Mouse (Mus musculus): ENCODE results near the gene Gfer.
"Not testable (repeated sequence)": the region's sequence is repeated elsewhere in the genome, so short reads cannot be mapped to it uniquely, and the experiment has no call there.

The Gfer gene

DNA sequence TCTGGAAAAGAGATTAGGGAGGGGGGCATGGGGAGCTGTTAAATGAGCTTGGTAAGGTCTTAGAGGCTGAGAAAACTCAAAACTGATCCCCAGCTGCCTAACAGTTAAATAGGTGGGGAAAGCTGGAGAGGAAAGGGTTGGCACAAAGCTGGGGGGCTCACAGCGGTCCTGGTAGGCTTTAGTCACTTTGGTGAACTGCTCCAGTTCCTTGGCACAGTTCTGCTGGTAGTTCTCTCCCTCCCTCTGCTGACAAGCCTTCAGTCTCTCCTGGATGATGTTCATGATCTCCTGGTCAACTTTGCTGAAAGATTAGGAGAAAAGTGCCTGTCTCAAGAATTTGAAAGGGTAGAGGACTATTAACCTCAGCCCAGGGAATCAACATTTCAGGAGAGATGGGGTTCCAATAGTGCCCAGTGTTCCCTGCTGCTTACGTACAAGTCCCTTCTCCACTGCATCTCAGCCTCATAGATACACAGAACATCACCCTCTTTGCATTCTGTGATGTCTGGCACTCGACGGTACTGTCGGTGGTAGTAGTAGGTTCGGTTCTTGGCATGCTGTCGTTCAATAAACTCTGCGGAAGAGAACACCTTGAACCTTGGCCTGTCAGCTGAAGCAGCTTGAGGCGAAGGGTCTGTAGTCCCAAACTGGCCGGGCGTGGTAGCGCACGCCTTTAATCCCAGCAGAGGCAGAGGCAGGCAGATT lies 26.4 kb upstream of the Gfer start:
- DNase-seq (ENCODE audit: low spot score in 2 of 2) = no peak

DNA sequence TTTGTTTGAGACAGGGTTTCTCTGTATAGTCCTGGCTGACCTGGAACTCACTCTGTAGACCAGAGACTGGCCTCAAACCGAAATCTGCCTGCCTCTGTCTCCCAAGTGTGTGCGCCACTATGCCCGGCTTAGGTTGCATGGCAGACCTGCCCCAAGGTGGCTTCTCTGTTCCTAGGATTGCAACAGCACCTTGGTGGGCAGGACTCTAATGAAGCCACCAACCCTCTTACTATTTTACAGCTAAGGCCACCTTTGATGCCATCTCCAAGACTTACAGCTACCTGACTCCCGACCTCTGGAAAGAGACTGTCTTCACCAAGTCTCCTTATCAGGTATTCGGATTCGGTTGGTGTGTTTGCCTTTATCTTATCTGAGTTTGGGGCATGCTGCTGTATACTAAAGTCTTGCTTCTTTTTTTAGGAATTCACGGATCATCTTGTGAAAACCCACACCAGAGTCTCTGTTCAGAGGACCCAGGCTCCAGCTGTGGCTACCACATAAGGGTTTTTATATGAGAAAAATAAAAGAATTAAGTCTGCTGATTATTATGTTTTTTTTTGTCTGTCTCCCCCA lies 25.5 kb upstream of the Gfer start:
- DNase-seq (ENCODE audit: low spot score in 2 of 2) = not testable (repeated sequence)

DNA sequence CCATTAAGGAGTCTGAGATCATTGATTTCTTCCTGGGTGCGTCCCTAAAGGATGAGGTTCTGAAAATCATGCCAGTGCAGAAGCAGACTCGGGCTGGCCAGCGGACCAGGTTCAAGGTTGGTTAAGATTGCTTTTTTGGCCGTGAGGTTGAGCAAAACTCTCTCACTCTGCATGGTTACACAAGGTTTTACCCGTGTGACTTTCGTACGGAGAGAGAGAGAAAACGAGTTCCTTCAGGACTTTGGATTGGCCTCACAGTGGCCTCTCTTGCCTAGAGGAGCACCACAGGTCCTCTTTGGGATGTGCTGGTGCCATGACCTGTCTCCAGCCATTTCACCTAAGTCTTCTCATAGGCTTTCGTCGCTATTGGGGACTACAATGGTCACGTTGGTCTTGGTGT lies 24.7 kb upstream of the Gfer start:
- not testable (repeated sequence) for DNase-seq (ENCODE audit: low spot score in 2 of 2)

DNA sequence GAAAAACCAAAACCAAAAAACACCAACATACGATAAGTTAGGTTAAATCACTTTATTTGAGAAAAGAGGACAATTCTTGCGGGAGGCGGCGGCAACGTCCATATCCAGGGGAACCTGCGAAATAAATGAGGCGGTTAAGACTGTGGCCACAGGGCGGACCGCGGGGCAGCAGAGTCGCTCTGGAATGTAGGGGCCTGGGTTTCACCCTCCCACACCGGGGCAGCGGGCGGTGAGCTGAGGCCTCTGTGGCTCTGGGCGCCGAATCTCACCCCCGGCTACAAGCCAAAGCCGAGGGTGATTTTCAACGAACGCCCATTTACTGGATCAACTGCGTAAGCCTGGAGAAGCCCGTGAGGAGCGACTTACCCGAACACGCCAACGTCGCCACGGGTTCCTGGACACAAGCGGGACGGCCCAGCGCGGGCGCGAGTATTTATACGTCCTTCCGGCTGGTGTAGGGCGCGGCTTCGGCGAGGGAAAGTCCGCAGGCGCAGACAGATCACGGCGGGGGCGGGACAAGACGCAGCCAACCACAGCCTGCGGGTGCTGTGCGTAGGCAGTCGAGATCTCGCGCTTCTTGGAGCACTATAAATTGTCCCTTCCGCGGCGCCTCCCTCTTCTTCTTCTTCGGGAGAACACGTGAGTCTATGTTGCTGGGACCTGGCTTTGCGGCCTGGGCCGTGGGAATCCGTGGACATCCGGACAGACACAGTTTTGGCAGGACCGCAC lies 23.7 kb upstream of the Gfer start:
- DNase-seq (ENCODE audit: low spot score in 2 of 2) = peak; percentile 98 to 99

GRCm38 (mm10) chr17:24718938-24719337 lies 23.0 kb upstream of the Gfer start:
- not testable (repeated sequence) for DNase-seq (ENCODE audit: low spot score in 2 of 2)

DNA sequence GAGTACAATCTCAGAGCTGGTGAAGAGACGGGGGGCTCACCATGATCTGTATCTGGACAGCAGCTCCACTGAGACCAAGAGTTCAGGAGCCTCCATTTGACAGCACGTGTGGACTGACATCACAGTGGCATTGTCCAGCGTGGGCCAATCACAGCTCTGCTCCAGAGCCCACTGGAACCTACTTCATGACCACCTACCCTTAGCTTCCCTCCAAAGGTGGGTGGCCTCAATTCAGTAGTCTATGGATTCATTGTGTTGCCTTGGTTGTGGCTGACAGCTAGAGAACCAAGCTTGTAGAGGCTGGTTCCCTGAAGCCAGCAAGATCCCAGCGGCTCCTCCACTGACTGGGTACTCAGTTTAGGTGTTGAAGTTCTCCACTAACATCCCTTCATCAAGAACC lies 22.0 kb upstream of the Gfer start, which contains the start of the genes Rnf151 and Rps2:
Rnf151 (minus strand) TSS at position 121 of the 400 bp plus-strand sequence.
Rps2 (plus strand) TSS at position 174 of the 400 bp plus-strand sequence.
- no peak for DNase-seq (ENCODE audit: low spot score in 2 of 2)

GRCm38 (mm10) chr17:24716166-24716682 lies 20.3 kb upstream of the Gfer start:
- DNase-seq (ENCODE audit: low spot score in 2 of 2) = no peak

GRCm38 (mm10) chr17:24715556-24715955 lies 19.6 kb upstream of the Gfer start:
- no peak for DNase-seq (ENCODE audit: low spot score in 2 of 2)

GRCm38 (mm10) chr17:24708646-24709045 lies 12.7 kb upstream of the Gfer start:
- DNase-seq (ENCODE audit: low spot score in 2 of 2) = no peak

- no peak for DNase-seq (ENCODE audit: low spot score in 2 of 2)
Measured at GRCm38 (mm10) chr17:24707801-24708425, 12.0 kb upstream of the Gfer start.

GRCm38 (mm10) chr17:24706982-24707800 lies 11.2 kb upstream of the Gfer start, which contains the start of gene Tbl3:
Gene Tbl3 (minus strand): TSS chr17:24707660.
- DNase-seq (ENCODE audit: low spot score in 2 of 2) = peak; percentile 87 to 94

DNA sequence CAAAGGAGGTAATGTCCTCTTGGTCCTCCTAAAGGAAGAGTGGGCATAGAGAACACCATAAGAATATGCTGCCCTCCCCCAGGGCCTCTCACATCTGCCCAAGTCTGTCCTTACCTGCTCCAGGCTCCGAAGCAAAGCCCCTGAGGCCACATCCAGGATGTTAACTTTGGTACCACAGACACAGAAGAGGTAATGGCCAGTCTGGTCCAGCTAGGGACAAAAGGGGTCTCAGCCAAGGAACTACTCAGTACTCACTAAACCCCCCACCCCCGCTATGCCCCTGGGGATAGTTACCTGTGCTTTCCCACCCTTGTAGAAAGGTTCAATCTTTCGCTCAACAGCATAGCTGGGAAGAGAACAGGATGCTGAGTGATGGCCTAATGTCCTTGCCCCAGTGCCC lies 9.9 kb upstream of the Gfer start:
- DNase-seq (ENCODE audit: low spot score in 2 of 2) = no peak

- no peak for DNase-seq (ENCODE audit: low spot score in 2 of 2)
Measured at GRCm38 (mm10) chr17:24701251-24701650, 5.3 kb upstream of the Gfer start.

DNA sequence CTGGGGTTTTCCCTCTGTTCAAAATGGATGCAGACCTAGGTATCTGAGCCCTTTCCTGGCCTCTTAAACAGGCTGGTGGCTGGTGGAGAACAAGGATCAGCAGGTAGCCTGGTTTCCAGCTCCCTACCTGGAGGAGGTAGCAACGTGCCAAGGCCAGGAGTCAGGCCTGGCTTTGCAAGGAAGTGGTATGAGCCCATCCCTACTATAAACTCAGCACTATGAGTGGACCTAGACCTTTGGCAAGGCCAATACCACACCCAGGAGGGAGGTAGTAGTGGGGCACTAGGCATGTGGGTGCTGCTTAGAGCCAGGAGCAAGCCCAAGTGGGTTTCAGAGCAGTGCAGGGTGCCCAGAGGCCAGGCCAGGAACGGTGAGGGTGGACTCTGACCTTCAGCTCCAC lies 3.5 kb upstream of the Gfer start:
- no peak for DNase-seq (ENCODE audit: low spot score in 2 of 2)

DNA sequence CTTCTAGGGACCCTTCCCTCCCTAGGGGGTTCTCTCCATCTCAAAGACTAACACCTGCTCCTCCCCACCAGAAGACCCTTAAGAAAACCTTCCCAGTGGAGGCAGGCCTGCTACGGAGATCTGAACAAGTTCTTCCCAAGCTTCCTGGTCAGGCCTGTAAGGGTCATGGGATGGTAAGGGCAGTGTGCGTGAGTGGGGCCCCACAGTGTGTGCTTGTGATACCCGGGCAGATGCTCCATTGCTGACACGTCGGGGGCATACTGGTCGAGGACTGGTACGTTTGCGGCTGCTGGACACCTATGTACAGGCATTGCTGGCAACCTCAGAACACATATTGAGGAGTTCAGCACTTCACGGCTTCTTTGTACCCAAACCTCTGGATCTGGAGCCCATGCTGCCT lies 2.8 kb upstream of the Gfer start:
- DNase-seq (ENCODE audit: low spot score in 2 of 2) = no peak

DNA sequence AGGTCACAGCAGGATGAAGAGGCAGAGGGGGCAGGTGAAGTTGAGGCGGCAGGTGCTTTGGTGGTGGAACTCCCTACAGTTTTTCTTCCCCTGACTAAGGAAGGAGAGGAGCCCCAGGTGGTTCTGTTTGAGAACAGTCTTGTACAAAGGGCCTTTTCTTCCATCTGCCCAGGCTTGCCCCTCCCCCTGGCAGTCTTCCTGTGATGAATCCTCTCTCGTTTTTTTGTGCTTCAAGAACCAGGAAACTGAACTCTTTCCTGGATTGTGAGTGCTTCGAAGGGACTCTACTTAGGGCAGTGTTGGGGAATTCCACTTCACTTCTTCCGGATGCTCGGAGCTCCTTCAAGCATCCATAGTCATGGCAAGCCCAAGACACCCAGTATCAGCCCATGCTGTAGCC lies 2.0 kb upstream of the Gfer start:
- DNase-seq (ENCODE audit: low spot score in 2 of 2) = no peak

- no peak for DNase-seq (ENCODE audit: low spot score in 2 of 2)
Measured at GRCm38 (mm10) chr17:24695326-24696010, 488 bp downstream of the Gfer start.

- DNase-seq (ENCODE audit: low spot score in 2 of 2) = no peak
Measured at GRCm38 (mm10) chr17:24692385-24692784, 3.6 kb downstream of the Gfer start.

GRCm38 (mm10) chr17:24689251-24690081 lies 6.5 kb downstream of the Gfer start, which contains the start of gene Syngr3:
Gene Syngr3 (minus strand): TSS chr17:24689955.
- no peak for DNase-seq (ENCODE audit: low spot score in 2 of 2)

GRCm38 (mm10) chr17:24687599-24687998 lies 8.4 kb downstream of the Gfer start:
- DNase-seq (ENCODE audit: low spot score in 2 of 2) = no peak

Measured in urinary bladder, postnatal 4 days (tissue).